Mouse (Mus musculus): ENCODE results near the gene Gimap3. TPM values are rescaled to one million over a fixed set of nuclear protein-coding genes. Genes with fewer than 3 reads are reported as not detected.

The Gimap3 gene
- 0.30 TPM for polyA plus RNA-seq (2015; fragmentation: Illumina TruSeq; extraction: RNeasy Lipid Tissue Mini Kit (QIAGEN cat#74804); ENCODE audit: low read depth, low replicate concordance)

GRCm38 (mm10) chr6:48770696-48771095 is at the start of gene Gimap3:
Gene Gimap3, minus strand, starts transcription at chr6:48770851.

GRCm38 (mm10) chr6:48745959-48746889 is 24.4 kb downstream of the Gimap3 start, which contains the start of gene Gimap5:
Gene Gimap5, plus strand, starts transcription at chr6:48746197.

GRCm38 (mm10) chr6:48738961-48739779 is 31.5 kb downstream of the Gimap3 start, which contains the start of gene Gimap1:
Gene Gimap1, plus strand, starts transcription at chr6:48739054.

GRCm38 (mm10) chr6:48718455-48718854 is 52.2 kb downstream of the Gimap3 start, which contains the start of the genes Gm28053 and Gimap7:
Gene Gm28053, plus strand, starts transcription at chr6:48718607.
Gene Gimap7, plus strand, starts transcription at chr6:48718621.

Other genes with a start within 250 kb of the Gimap3 start
- 496 TPM for gene Atp6v0e2, start 233.2 kb downstream of the Gimap3 start, polyA plus RNA-seq (2015; fragmentation: Illumina TruSeq; extraction: RNeasy Lipid Tissue Mini Kit (QIAGEN cat#74804); ENCODE audit: low read depth, low replicate concordance)
- gene Lrrc61, start 216.1 kb downstream of the Gimap3 start, polyA plus RNA-seq (2015; fragmentation: Illumina TruSeq; extraction: RNeasy Lipid Tissue Mini Kit (QIAGEN cat#74804); ENCODE audit: low read depth, low replicate concordance) = 29.1 TPM
- 35.5 TPM for gene Rarres2, start 198.1 kb downstream of the Gimap3 start, polyA plus RNA-seq (2015; fragmentation: Illumina TruSeq; extraction: RNeasy Lipid Tissue Mini Kit (QIAGEN cat#74804); ENCODE audit: low read depth, low replicate concordance)
- not detected for gene Gm45021, start 181.2 kb downstream of the Gimap3 start, polyA plus RNA-seq (2015; fragmentation: Illumina TruSeq; extraction: RNeasy Lipid Tissue Mini Kit (QIAGEN cat#74804); ENCODE audit: low read depth, low replicate concordance)
- 33.0 TPM for gene Repin1, start 177.0 kb downstream of the Gimap3 start, polyA plus RNA-seq (2015; fragmentation: Illumina TruSeq; extraction: RNeasy Lipid Tissue Mini Kit (QIAGEN cat#74804); ENCODE audit: low read depth, low replicate concordance)
- gene Gm44965, start 176.9 kb downstream of the Gimap3 start, polyA plus RNA-seq (2015; fragmentation: Illumina TruSeq; extraction: RNeasy Lipid Tissue Mini Kit (QIAGEN cat#74804); ENCODE audit: low read depth, low replicate concordance) = not detected
- gene Zfp775, start 168.8 kb downstream of the Gimap3 start, polyA plus RNA-seq (2015; fragmentation: Illumina TruSeq; extraction: RNeasy Lipid Tissue Mini Kit (QIAGEN cat#74804); ENCODE audit: low read depth, low replicate concordance) = 5.2 TPM
- 20.7 TPM for gene AI854703, start 144.1 kb downstream of the Gimap3 start, polyA plus RNA-seq (2015; fragmentation: Illumina TruSeq; extraction: RNeasy Lipid Tissue Mini Kit (QIAGEN cat#74804); ENCODE audit: low read depth, low replicate concordance)
- 1.4 TPM for gene Gimap8, start 123.6 kb downstream of the Gimap3 start, polyA plus RNA-seq (2015; fragmentation: Illumina TruSeq; extraction: RNeasy Lipid Tissue Mini Kit (QIAGEN cat#74804); ENCODE audit: low read depth, low replicate concordance)
- gene Gimap9, start 94.7 kb downstream of the Gimap3 start, polyA plus RNA-seq (2015; fragmentation: Illumina TruSeq; extraction: RNeasy Lipid Tissue Mini Kit (QIAGEN cat#74804); ENCODE audit: low read depth, low replicate concordance) = 1.00 TPM
- 0.89 TPM for gene Gimap4, start 86.3 kb downstream of the Gimap3 start, polyA plus RNA-seq (2015; fragmentation: Illumina TruSeq; extraction: RNeasy Lipid Tissue Mini Kit (QIAGEN cat#74804); ENCODE audit: low read depth, low replicate concordance)
- 6.6 TPM for gene Gimap6, start 62.6 kb downstream of the Gimap3 start, polyA plus RNA-seq (2015; fragmentation: Illumina TruSeq; extraction: RNeasy Lipid Tissue Mini Kit (QIAGEN cat#74804); ENCODE audit: low read depth, low replicate concordance)
- not detected for gene Gm28053, start 52.2 kb downstream of the Gimap3 start, polyA plus RNA-seq (2015; fragmentation: Illumina TruSeq; extraction: RNeasy Lipid Tissue Mini Kit (QIAGEN cat#74804); ENCODE audit: low read depth, low replicate concordance)
- not detected for gene Gimap7, start 52.2 kb downstream of the Gimap3 start, polyA plus RNA-seq (2015; fragmentation: Illumina TruSeq; extraction: RNeasy Lipid Tissue Mini Kit (QIAGEN cat#74804); ENCODE audit: low read depth, low replicate concordance)
- gene Gimap1, start 31.8 kb downstream of the Gimap3 start, polyA plus RNA-seq (2015; fragmentation: Illumina TruSeq; extraction: RNeasy Lipid Tissue Mini Kit (QIAGEN cat#74804); ENCODE audit: low read depth, low replicate concordance) = 1.9 TPM
- 0.22 TPM for gene Gimap5, start 24.7 kb downstream of the Gimap3 start, polyA plus RNA-seq (2015; fragmentation: Illumina TruSeq; extraction: RNeasy Lipid Tissue Mini Kit (QIAGEN cat#74804); ENCODE audit: low read depth, low replicate concordance)
- 36.8 TPM for gene Tmem176a, start 70.1 kb upstream of the Gimap3 start, polyA plus RNA-seq (2015; fragmentation: Illumina TruSeq; extraction: RNeasy Lipid Tissue Mini Kit (QIAGEN cat#74804); ENCODE audit: low read depth, low replicate concordance)
- 55.4 TPM for gene Tmem176b, start 70.6 kb upstream of the Gimap3 start, polyA plus RNA-seq (2015; fragmentation: Illumina TruSeq; extraction: RNeasy Lipid Tissue Mini Kit (QIAGEN cat#74804); ENCODE audit: low read depth, low replicate concordance)
- not detected for gene Aoc1, start 102.0 kb upstream of the Gimap3 start, polyA plus RNA-seq (2015; fragmentation: Illumina TruSeq; extraction: RNeasy Lipid Tissue Mini Kit (QIAGEN cat#74804); ENCODE audit: low read depth, low replicate concordance)
- not detected for gene 1600015I10Rik, start 159.0 kb upstream of the Gimap3 start, polyA plus RNA-seq (2015; fragmentation: Illumina TruSeq; extraction: RNeasy Lipid Tissue Mini Kit (QIAGEN cat#74804); ENCODE audit: low read depth, low replicate concordance)
- not detected for gene Doxl2, start 204.1 kb upstream of the Gimap3 start, polyA plus RNA-seq (2015; fragmentation: Illumina TruSeq; extraction: RNeasy Lipid Tissue Mini Kit (QIAGEN cat#74804); ENCODE audit: low read depth, low replicate concordance)
- not detected for gene Svs1, start 216.0 kb upstream of the Gimap3 start, polyA plus RNA-seq (2015; fragmentation: Illumina TruSeq; extraction: RNeasy Lipid Tissue Mini Kit (QIAGEN cat#74804); ENCODE audit: low read depth, low replicate concordance)